Mouse (Mus musculus) granulocyte monocyte progenitor cell, adult 5-6 weeks (primary cell): Measurements from ENCODE around the gene Abhd4. TPM values are rescaled to one million over a fixed set of nuclear protein-coding genes. Genes with fewer than 3 reads are reported as not detected.
"Not testable (repeated sequence)": the region's sequence is repeated elsewhere in the genome, so short reads cannot be mapped to it uniquely, and the experiment has no call there.

ENCODE experiments used
- ATAC-seq: replicated peaks from 2 replicates; pipeline ENCODE4 v1.8.0; 2016; ENCODE audit warnings: mild to moderate bottlenecking, moderate TSS enrichment, inconsistent platforms; ENCODE audit not compliant: poor library complexity, severe bottlenecking
- total RNA-seq, 2 experiments: library from RNA; stranded (forward) in 1 of 2; stranded (reverse) in 1 of 2; fragments of 200-712, 200-1000 nt in 1 of 2; fragments of >200 nt in 1 of 2; fragmentation: Nextera tagmentation in 1 of 2; gene quantifications; 2 replicates each; pipeline ENCODE4 v1.2.3; 2014 to 2017

Gene Abhd4
- total RNA-seq, 2 experiments from 2014 or later: 24.3 to 41.9 TPM

- no peak for ATAC-seq
Measured at GRCm38 (mm10) chr14:54221641-54222040, 32.3 kb upstream of the Abhd4 start.

- peak; percentile 38 for ATAC-seq
Measured at GRCm38 (mm10) chr14:54222289-54222727, 31.7 kb upstream of the Abhd4 start.

- no peak for ATAC-seq
Measured at GRCm38 (mm10) chr14:54223315-54224063, 30.5 kb upstream of the Abhd4 start.

GRCm38 (mm10) chr14:54224064-54224417 lies 29.9 kb upstream of the Abhd4 start:
- ATAC-seq: no peak

- peak; percentile 53 for ATAC-seq
Measured at GRCm38 (mm10) chr14:54224484-54225467, 29.2 kb upstream of the Abhd4 start.

GRCm38 (mm10) chr14:54225725-54226124 lies 28.3 kb upstream of the Abhd4 start:
- no peak for ATAC-seq

- peak; percentile 70 for ATAC-seq
Measured at GRCm38 (mm10) chr14:54226911-54227811, 26.8 kb upstream of the Abhd4 start.

GRCm38 (mm10) chr14:54227911-54228451 lies 26.0 kb upstream of the Abhd4 start:
- ATAC-seq: peak; percentile 27; the same call in 1 of the 2 replicates

- ATAC-seq: no peak
Measured at GRCm38 (mm10) chr14:54228501-54228900, 25.5 kb upstream of the Abhd4 start.

GRCm38 (mm10) chr14:54228933-54229713 lies 24.9 kb upstream of the Abhd4 start:
- no peak for ATAC-seq

- ATAC-seq: not testable (repeated sequence)
Measured at GRCm38 (mm10) chr14:54229849-54230248, 24.1 kb upstream of the Abhd4 start.

GRCm38 (mm10) chr14:54230638-54231150 lies 23.3 kb upstream of the Abhd4 start:
- ATAC-seq: no peak

- ATAC-seq: 0 out of 2 replicates have a peak, but pooled peaks have one; percentile 8
Measured at GRCm38 (mm10) chr14:54231176-54231956, 22.6 kb upstream of the Abhd4 start.

- ATAC-seq: no peak
Measured at GRCm38 (mm10) chr14:54232143-54232542, 21.8 kb upstream of the Abhd4 start.

- peak; percentile 84 for ATAC-seq
Measured at GRCm38 (mm10) chr14:54232811-54233558, 21.0 kb upstream of the Abhd4 start.

- ATAC-seq: no peak
Measured at GRCm38 (mm10) chr14:54233559-54234143, 20.3 kb upstream of the Abhd4 start.
